Mouse (Mus musculus) layer of hippocampus, postnatal 25 days (tissue): ENCODE measurements around the gene Kdm1b. TPM values are rescaled to one million over a fixed set of nuclear protein-coding genes. Genes with fewer than 3 reads are reported as not detected.

ENCODE experiments used
- DNase-seq, 2 experiments: peaks; one replicate each; pipeline ENCODE4 v3.0.0; 2022; ENCODE audit warnings: mixed read lengths in 2 of 2, low spot score in 1 of 2; ENCODE audit errors: extremely low spot score in 1 of 2
- total RNA-seq, 2 experiments: library from RNA; stranded (reverse); gene quantifications; 2 replicates each; pipeline ENCODE4 v1.2.3; 2021

Gene Kdm1b
- total RNA-seq, 2 experiments from 2014 or later = 7.8 to 8.2 TPM

- DNase-seq = peak; percentile 5 to 9
Measured at GRCm38 (mm10) chr13:47056126-47056525, 12.8 kb downstream of the Kdm1b start.

- no peak for DNase-seq
Measured at GRCm38 (mm10) chr13:47056781-47057180, 13.5 kb downstream of the Kdm1b start.

- no peak for DNase-seq
Measured at GRCm38 (mm10) chr13:47062756-47063155, 19.5 kb downstream of the Kdm1b start.

- DNase-seq = no peak
Measured at GRCm38 (mm10) chr13:47063985-47064760, 20.9 kb downstream of the Kdm1b start.

GRCm38 (mm10) chr13:47066516-47066915 lies 23.2 kb downstream of the Kdm1b start:
- DNase-seq = no peak

- DNase-seq = no peak
Measured at GRCm38 (mm10) chr13:47067001-47067400, 23.7 kb downstream of the Kdm1b start.

- no peak for DNase-seq
Measured at GRCm38 (mm10) chr13:47070329-47071080, 27.2 kb downstream of the Kdm1b start.

GRCm38 (mm10) chr13:47071871-47072270 lies 28.6 kb downstream of the Kdm1b start:
- DNase-seq = no peak

GRCm38 (mm10) chr13:47072484-47072883 lies 29.2 kb downstream of the Kdm1b start:
- DNase-seq = no peak

- DNase-seq = no peak
Measured at GRCm38 (mm10) chr13:47076156-47076555, 32.9 kb downstream of the Kdm1b start.

- DNase-seq = no peak
Measured at GRCm38 (mm10) chr13:47077367-47077766, 34.1 kb downstream of the Kdm1b start.

GRCm38 (mm10) chr13:47078799-47079198 lies 35.5 kb downstream of the Kdm1b start:
- no peak for DNase-seq

- no peak for DNase-seq
Measured at GRCm38 (mm10) chr13:47080905-47081505, 37.7 kb downstream of the Kdm1b start.

- DNase-seq = no peak
Measured at GRCm38 (mm10) chr13:47088433-47088832, 45.1 kb downstream of the Kdm1b start.

GRCm38 (mm10) chr13:47089271-47089670 lies 46.0 kb downstream of the Kdm1b start:
- DNase-seq = no peak

- DNase-seq = no peak
Measured at GRCm38 (mm10) chr13:47093791-47094190, 50.5 kb downstream of the Kdm1b start.

- no peak for DNase-seq
Measured at GRCm38 (mm10) chr13:47096591-47096990, 53.3 kb downstream of the Kdm1b start.

- DNase-seq = no peak
Measured at GRCm38 (mm10) chr13:47099265-47099664, 56.0 kb downstream of the Kdm1b start.

- DNase-seq = no peak
Measured at GRCm38 (mm10) chr13:47100587-47100986, 57.3 kb downstream of the Kdm1b start.

GRCm38 (mm10) chr13:47104146-47104545 lies 60.8 kb downstream of the Kdm1b start:
- DNase-seq = no peak

- DNase-seq = no peak
Measured at GRCm38 (mm10) chr13:47104856-47105541, 61.7 kb downstream of the Kdm1b start.
